Mouse (Mus musculus) C2C12 (cell line): ENCODE data around the gene Bptf. TPM values are rescaled to one million over a fixed set of nuclear protein-coding genes. Genes with fewer than 3 reads are reported as not detected.

Experiments
- H3K27me3 ChIP-seq: one replicate; pipeline ENCODE4 v1.6.1; 2011; ENCODE audit not compliant: control insufficient read depth, insufficient read depth, insufficient read length
- H3K36me3 ChIP-seq: one replicate; pipeline ENCODE4 v1.6.1; 2011; ENCODE audit not compliant: control insufficient read depth, insufficient read depth
- H3K4me3 ChIP-seq: one replicate; pipeline ENCODE4 v1.5.1; 2011; ENCODE audit warnings: mild to moderate bottlenecking, control low read depth; ENCODE audit not compliant: poor library complexity, insufficient read depth, severe bottlenecking
- H3K79me2 ChIP-seq: one replicate; pipeline ENCODE4 v1.6.1; 2011; ENCODE audit not compliant: control insufficient read depth, insufficient read depth
- H3K79me3 ChIP-seq: one replicate; pipeline ENCODE4 v1.6.1; 2011; ENCODE audit warnings: low read depth, control low read depth
- H3ac ChIP-seq: one replicate; pipeline ENCODE3; 2011; ENCODE audit warnings: low read depth; ENCODE audit not compliant: control insufficient read depth, insufficient read length
- CEBPB ChIP-seq: IDR thresholded peaks from one replicate; pipeline ENCODE4 v1.6.1; 2011; ENCODE audit warnings: low read depth, mild to moderate bottlenecking, control low read depth, moderate library complexity
- CTCF ChIP-seq: IDR thresholded peaks from one replicate; pipeline ENCODE4 v1.5.1; 2011; ENCODE audit not compliant: control insufficient read depth, insufficient read depth, insufficient read length
- FOSL1 ChIP-seq: IDR thresholded peaks from one replicate; pipeline ENCODE4 v1.8.0; 2011; ENCODE audit warnings: mild to moderate bottlenecking, low read length; ENCODE audit not compliant: poor library complexity, insufficient read depth, severe bottlenecking
- MAX ChIP-seq: IDR thresholded peaks from one replicate; pipeline ENCODE4 v1.6.1; 2011; ENCODE audit warnings: mild to moderate bottlenecking, control low read depth
- MYOD1 ChIP-seq: IDR thresholded peaks from one replicate; pipeline ENCODE4 v1.6.1; 2011; ENCODE audit warnings: low read depth; ENCODE audit not compliant: control insufficient read depth, insufficient read length
- MYOG ChIP-seq: IDR thresholded peaks from one replicate; pipeline ENCODE4 v1.6.1; 2011; ENCODE audit not compliant: control insufficient read depth, insufficient read length; ENCODE audit errors: extremely low read depth
- USF1 ChIP-seq: IDR thresholded peaks from one replicate; pipeline ENCODE4 v1.6.1; 2011; ENCODE audit warnings: low read depth, mild to moderate bottlenecking, control low read depth, moderate library complexity
- polyA plus RNA-seq: library from polyadenylated mRNA; unstranded; fragments of >200 nt; fragmentation: generic; extraction: Trizol; gene quantifications from one replicate; pipeline ENCODE4 v1.2.1, GENCODE M21; 2012; ENCODE audit warnings: missing spikeins

The Bptf gene
- polyA plus RNA-seq, 1 experiment, result 14.8 TPM

GRCm38 (mm10) chr11:107092637-107093036 lies 39.3 kb downstream of the Bptf start:
- Histone ChIP-seq H3K79me3 (peaks cover 17% of the 10 kb centered on the region), H3K4me3 (no peak overlapping the region), H3K79me2 (peaks cover 79% of the 10 kb centered on the region), H3K36me3 (peaks cover 46% of the 10 kb centered on the region), H3ac (no peak overlapping the region), H3K27me3 (no peaks in the 10 kb centered on the region)
- TF ChIP-seq CEBPB (no peak), MAX (no peak), MYOG (no peak), FOSL1 (no peak), CTCF (no peak), MYOD1 (no peak), USF1 (no peak)

- H3K79me2 ChIP-seq, result peaks cover 26% of the 10 kb centered on the region
- H3K27me3 ChIP-seq, result no peaks in the 10 kb centered on the region
- peaks cover 8% of the 10 kb centered on the region for H3K79me3 ChIP-seq
- TF ChIP-seq USF1 (no peak), CEBPB (no peak), MYOD1 (no peak), MYOG (no peak), MAX (no peak), FOSL1 (no peak), CTCF (no peak)
- H3K36me3 ChIP-seq, result peaks cover 40% of the 10 kb centered on the region
- H3ac ChIP-seq, result no peak overlapping the region
- H3K4me3 ChIP-seq, result no peak overlapping the region
These were observed 46.1 kb downstream of the Bptf start for GRCm38 (mm10) chr11:107085866-107086265.

GRCm38 (mm10) chr11:107083480-107083879 lies 48.4 kb downstream of the Bptf start:
- no peak overlapping the region for H3K4me3 ChIP-seq
- no peaks in the 10 kb centered on the region for H3K27me3 ChIP-seq
- H3K36me3 ChIP-seq, result peaks cover 57% of the 10 kb centered on the region
- H3ac ChIP-seq, result no peak overlapping the region
- peaks cover 2% of the 10 kb centered on the region for H3K79me3 ChIP-seq
- peaks cover 3% of the 10 kb centered on the region for H3K79me2 ChIP-seq
- TF ChIP-seq CEBPB (no peak), MYOD1 (no peak)

- TF ChIP-seq MYOD1 (no peak), USF1 (no peak), MYOG (no peak), MAX (no peak), FOSL1 (no peak), CEBPB (no peak), CTCF (no peak)
- Histone ChIP-seq H3ac (no peak overlapping the region), H3K27me3 (no peaks in the 10 kb centered on the region), H3K79me2 (no peaks in the 10 kb centered on the region), H3K79me3 (peaks cover 2% of the 10 kb centered on the region), H3K4me3 (no peak overlapping the region), H3K36me3 (peaks cover 67% of the 10 kb centered on the region)
These were observed 66.6 kb downstream of the Bptf start for GRCm38 (mm10) chr11:107065216-107065785.

- Histone ChIP-seq H3K36me3 (peaks cover 67% of the 10 kb centered on the region), H3K79me2 (no peaks in the 10 kb centered on the region), H3K4me3 (no peak overlapping the region), H3K79me3 (no peaks in the 10 kb centered on the region), H3ac (no peak overlapping the region), H3K27me3 (no peaks in the 10 kb centered on the region)
- TF ChIP-seq MAX, result no peak
- TF ChIP-seq CTCF, result no peak
- TF ChIP-seq MYOG, result no peak
- TF ChIP-seq USF1, result no peak
- TF ChIP-seq MYOD1, result no peak
- TF ChIP-seq CEBPB, result no peak
- no peak for TF ChIP-seq FOSL1
These were observed 67.3 kb downstream of the Bptf start for GRCm38 (mm10) chr11:107064590-107064989.

GRCm38 (mm10) chr11:107063067-107063466 lies 68.9 kb downstream of the Bptf start:
- no peaks in the 10 kb centered on the region for H3K27me3 ChIP-seq
- H3ac ChIP-seq, result no peak overlapping the region
- no peak overlapping the region for H3K4me3 ChIP-seq
- peaks cover 72% of the 10 kb centered on the region for H3K36me3 ChIP-seq
- no peak for TF ChIP-seq CTCF
- no peak for TF ChIP-seq FOSL1
- no peak for TF ChIP-seq MAX
- no peak for TF ChIP-seq USF1
- no peak for TF ChIP-seq MYOD1
- TF ChIP-seq MYOG, result no peak
- no peaks in the 10 kb centered on the region for H3K79me3 ChIP-seq
- H3K79me2 ChIP-seq, result no peaks in the 10 kb centered on the region
